ENCODE assay signal across 9 mouse cellular contexts in genomic region chr9:30140188-30140587, GRCm38 (mm10).
DNase-seq lines count a peak whose midpoint lies in the region; ATAC-seq and TF ChIP-seq lines count a peak whose summit lies in the region.
"Had no signal": no experiment of that assay in that cellular context is flagged by ENCODE, and none has a peak within 500 bp of the region (broad histone marks: within the 10 kb centered on the region; RNA-seq: fewer than 3 reads in every experiment).

No protein-coding gene starts in this region.

- H3K9ac ChIP-seq in forebrain, embryonic 16.5 days (replicated peaks; ENCODE audit: low read depth, low read length) = no peak overlapping the region
- no peak overlapping the region for H3K9ac ChIP-seq in neural tube, embryonic 13.5 days
- H3K9ac ChIP-seq: midbrain, embryonic 12.5 days had no signal

- H3K4me2 ChIP-seq in forebrain, embryonic 16.5 days (ENCODE audit: low read length) = no peak overlapping the region
- no peak overlapping the region for H3K4me2 ChIP-seq in neural tube, embryonic 13.5 days
- H3K4me2 ChIP-seq: midbrain, embryonic 12.5 days had no signal

- no peak for TF ChIP-seq CTCF in Patski (IDR thresholded peaks at IDR 0.05)

- H3K9me3 ChIP-seq in forebrain, embryonic 16.5 days (ENCODE audit: control insufficient read depth, low read length) = no peaks in the 10 kb centered on the region
- no peaks in the 10 kb centered on the region for H3K9me3 ChIP-seq in neural tube, embryonic 13.5 days
- H3K9me3 ChIP-seq: midbrain, embryonic 12.5 days had no signal

- peak; percentile 54 for ATAC-seq in Patski
- ATAC-seq in forebrain, embryonic 16.5 days = peak; percentile 64
- ATAC-seq in neural tube, embryonic 13.5 days (ENCODE audit: low read depth) = peak; percentile 81
- no peak for ATAC-seq in monocyte, adult 5-6 weeks (replicated peaks; ENCODE audit: insufficient number of reproducible peaks, low FRiP score, low TSS enrichment, poor library complexity, severe bottlenecking)

- peaks cover 10% of the 10 kb centered on the region for H3K27me3 ChIP-seq in Patski
- H3K27me3 ChIP-seq in forebrain, embryonic 16.5 days (replicated peaks; ENCODE audit: control insufficient read depth, insufficient read depth, low read length) = no peaks in the 10 kb centered on the region
- peaks cover 4% of the 10 kb centered on the region; the same call in 1 of the 2 replicates for H3K27me3 ChIP-seq in neural tube, embryonic 13.5 days

- WGBS in forebrain, embryonic 16.5 days = 11% methylated on average over 3 of the region's 3 CpGs
- WGBS in neural tube, embryonic 13.5 days = 28% methylated on average over 3 of the region's 3 CpGs

- H3K36me3 ChIP-seq in forebrain, embryonic 16.5 days (ENCODE audit: control insufficient read depth, insufficient read depth) = no peaks in the 10 kb centered on the region
- H3K36me3 ChIP-seq in neural tube, embryonic 13.5 days = no peaks in the 10 kb centered on the region
- H3K36me3 ChIP-seq: midbrain, embryonic 12.5 days had no signal

- in situ Hi-C loops in Patski (cut with MboI; ENCODE audit: low pct_unique_long_range_greater_than_20kb) = no loop called here

- peak; percentile 56 for DNase-seq in Patski (ENCODE audit: low read depth, low spot score)
- peak; percentile 56 for DNase-seq in adrenal gland, adult 8-10 months
- DNase-seq in heart, postnatal 25 days (ENCODE audit: low spot score) = peak; percentile 6
- DNase-seq in layer of hippocampus, postnatal 36 days = peak; percentile 75 to 78
- peak; percentile 46 for DNase-seq in urinary bladder, postnatal 25 days (ENCODE audit: low spot score)

- CTCF ChIA-PET in Patski (lab: Charles Lee) = interaction anchor here (1.1 kb wide), 1 partner anchor 110 kb away, joined by 3 read pairs; no protein-coding TSS in a partner anchor

- POLR2A ChIA-PET in Patski (lab: Charles Lee) = interaction anchor here (0.7 kb wide), 1 partner anchor 1976 kb away, joined by 4 read pairs; no protein-coding TSS in a partner anchor

- H3K4me1 ChIP-seq in forebrain, embryonic 16.5 days (replicated peaks; ENCODE audit: control insufficient read depth, insufficient read depth, low read length) = peaks cover 32% of the 10 kb centered on the region
- H3K4me1 ChIP-seq in neural tube, embryonic 13.5 days (replicated peaks) = peaks cover 25% of the 10 kb centered on the region

- intact Hi-C loops in heart, postnatal 25 days (cut with DNase I) = no loop called here

- peak overlapping the region; percentile 17; the same call in 1 of the 2 replicates for H3K27ac ChIP-seq in forebrain, embryonic 16.5 days (ENCODE audit: low read length)
- peak overlapping the region; percentile 42; the same call in 1 of the 2 replicates for H3K27ac ChIP-seq in neural tube, embryonic 13.5 days (replicated peaks)
- H3K27ac ChIP-seq: midbrain, embryonic 12.5 days had no signal

- H3K4me3 ChIP-seq in forebrain, embryonic 16.5 days (replicated peaks; ENCODE audit: low read length) = no peak overlapping the region
- H3K4me3 ChIP-seq in neural tube, embryonic 13.5 days = no peak overlapping the region
- H3K4me3 ChIP-seq: midbrain, embryonic 12.5 days had no signal

Comparison
In these comparisons a context has a peak if more than half of its experiments do, and no peak if none do; other contexts are left out.
1. DNase-seq: peak in every context shown above with its lines; median percentile 76 in layer of hippocampus, postnatal 36 days; 56 in Patski; 56 in adrenal gland, adult 8-10 months; 46 in urinary bladder, postnatal 25 days; 6 in heart, postnatal 25 days.